Mouse (Mus musculus): Measurements from ENCODE around the gene Cry2.

GRCm38 (mm10) chr2:92362571-92363228, 71.1 kb downstream of the Cry2 start:
- TF ChIP-seq CTCF (IDR thresholded peaks at IDR 0.05; ENCODE audit: control insufficient read depth, insufficient read depth, low read length), result no peak
- no peak for TF ChIP-seq POLR2A (IDR thresholded peaks at IDR 0.05; ENCODE audit: borderline replicate concordance, control insufficient read depth, low read depth, low read length)
